Comparison of ENCODE assay signal across 9 mouse cellular contexts in the genomic region with DNA sequence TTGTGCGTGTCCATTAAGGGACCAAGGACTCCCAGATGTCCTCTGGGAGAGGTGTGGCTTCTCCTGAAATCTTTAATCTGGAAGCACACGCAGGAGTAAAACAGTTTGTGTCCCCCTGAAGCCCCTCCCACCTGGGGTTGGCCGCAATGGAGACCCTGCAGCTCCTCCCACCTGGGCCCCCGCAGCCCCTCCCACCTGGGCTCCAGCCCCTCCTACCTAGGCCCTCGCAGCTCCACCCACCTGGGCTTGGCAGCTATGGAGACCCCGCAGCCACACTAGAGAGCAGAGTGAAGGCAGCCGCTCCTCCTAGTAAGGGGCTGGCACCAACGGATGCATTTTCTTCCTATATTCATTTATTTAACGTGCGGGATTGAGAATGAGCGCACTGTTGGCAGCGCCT.
DNase-seq lines count a peak whose midpoint lies in the region; ATAC-seq and TF ChIP-seq lines count a peak whose summit lies in the region.
"Had no signal": no experiment of that assay in that cellular context is flagged by ENCODE, and none has a peak within 500 bp of the region (broad histone marks: within the 10 kb centered on the region; RNA-seq: fewer than 3 reads in every experiment).

No protein-coding gene starts in this region.

- H3K4me1 ChIP-seq in hindbrain, embryonic 10.5 days (replicated peaks), result peaks cover 19% of the 10 kb centered on the region
- no peaks in the 10 kb centered on the region for H3K4me1 ChIP-seq in hindbrain, postnatal 0 days (ENCODE audit: insufficient read depth, low read length)
- H3K4me1 ChIP-seq in forebrain, postnatal 0 days (ENCODE audit: insufficient read depth), result no peaks in the 10 kb centered on the region
- peaks cover 6% of the 10 kb centered on the region for H3K4me1 ChIP-seq in midbrain, embryonic 16.5 days (ENCODE audit: control insufficient read depth, insufficient read depth, low read length)

- DNase-seq in hindbrain, embryonic 10.5 days (ENCODE audit: low spot score), result peak; percentile 41
- no peak for DNase-seq in hindbrain, postnatal 0 days (ENCODE audit: low spot score)
- DNase-seq in R1 (ENCODE audit: low read depth, low spot score), result peak; percentile 86
- DNase-seq in forebrain, postnatal 0 days, result no peak
- DNase-seq in layer of hippocampus, adult 2 months (ENCODE audit: low spot score in 2 of 2), result no peak
- DNase-seq in Muller cell, postnatal 12 days (ENCODE audit: inconsistent ontology term), result no peak

- no peak for ATAC-seq in hindbrain, postnatal 0 days
- ATAC-seq in forebrain, postnatal 0 days, result no peak
- ATAC-seq in midbrain, embryonic 16.5 days, result no peak
- no peak for ATAC-seq in megakaryocyte, adult 5-6 weeks (ENCODE audit: poor library complexity, severe bottlenecking)

- H3K9ac ChIP-seq in hindbrain, postnatal 0 days (replicated peaks; ENCODE audit: low read length), result no peak overlapping the region
- H3K9ac ChIP-seq in forebrain, postnatal 0 days, result no peak overlapping the region
- no peak overlapping the region for H3K9ac ChIP-seq in midbrain, embryonic 16.5 days (ENCODE audit: low read depth, low read length)
- H3K9ac ChIP-seq: embryonic facial prominence, embryonic 15.5 days had no signal

- H3K9me3 ChIP-seq in hindbrain, embryonic 10.5 days, result no peaks in the 10 kb centered on the region
- H3K9me3 ChIP-seq in hindbrain, postnatal 0 days (ENCODE audit: low read length), result no peaks in the 10 kb centered on the region
- H3K9me3 ChIP-seq in forebrain, postnatal 0 days (ENCODE audit: low read length), result no peaks in the 10 kb centered on the region
- H3K9me3 ChIP-seq in midbrain, embryonic 16.5 days (replicated peaks; ENCODE audit: control insufficient read depth, low read length, poor library complexity, severe bottlenecking), result no peaks in the 10 kb centered on the region
- H3K9me3 ChIP-seq: embryonic facial prominence, embryonic 15.5 days had no signal

- peak overlapping the region; percentile 35; the same call in 1 of the 2 replicates for H3K27ac ChIP-seq in hindbrain, embryonic 10.5 days
- no peak overlapping the region for H3K27ac ChIP-seq in hindbrain, postnatal 0 days
- no peak overlapping the region for H3K27ac ChIP-seq in forebrain, postnatal 0 days (ENCODE audit: low read depth, low read length)
- H3K27ac ChIP-seq in midbrain, embryonic 16.5 days (ENCODE audit: low read length), result no peak overlapping the region
- H3K27ac ChIP-seq in layer of hippocampus, adult 2 months, result no peak overlapping the region
- H3K27ac ChIP-seq: embryonic facial prominence, embryonic 15.5 days had no signal

- WGBS in hindbrain, embryonic 10.5 days, result 10% methylated on average over 12 of the region's 12 CpGs
- 10% methylated on average over 12 of the region's 12 CpGs for WGBS in hindbrain, postnatal 0 days
- WGBS in forebrain, postnatal 0 days, result 12% methylated on average over 12 of the region's 12 CpGs
- WGBS in midbrain, embryonic 16.5 days, result 16% methylated on average over 12 of the region's 12 CpGs

- no peak for TF ChIP-seq CTCF in hindbrain, postnatal 0 days (IDR thresholded peaks at IDR 0.05; ENCODE audit: low read depth)
- TF ChIP-seq CTCF in forebrain, postnatal 0 days (IDR thresholded peaks at IDR 0.05; ENCODE audit: low read depth), result no peak
- TF ChIP-seq CTCF in layer of hippocampus, adult 2 months (conservative IDR thresholded peaks at IDR 0.05), result no peak

- H3K4me3 ChIP-seq in hindbrain, embryonic 10.5 days, result peak overlapping the region; percentile 28; the same call in 1 of the 2 replicates
- no peak overlapping the region for H3K4me3 ChIP-seq in hindbrain, postnatal 0 days (ENCODE audit: low read length)
- H3K4me3 ChIP-seq in forebrain, postnatal 0 days (ENCODE audit: low read depth, low read length), result no peak overlapping the region
- no peak overlapping the region for H3K4me3 ChIP-seq in midbrain, embryonic 16.5 days (ENCODE audit: low read depth, low read length)
- no peak overlapping the region for H3K4me3 ChIP-seq in layer of hippocampus, adult 2 months
- H3K4me3 ChIP-seq: embryonic facial prominence, embryonic 15.5 days had no signal

- no peaks in the 10 kb centered on the region for H3K36me3 ChIP-seq in hindbrain, embryonic 10.5 days
- H3K36me3 ChIP-seq in hindbrain, postnatal 0 days (ENCODE audit: insufficient read depth, low read length), result no peaks in the 10 kb centered on the region
- no peaks in the 10 kb centered on the region for H3K36me3 ChIP-seq in forebrain, postnatal 0 days (ENCODE audit: insufficient read depth)
- H3K36me3 ChIP-seq in midbrain, embryonic 16.5 days (ENCODE audit: control insufficient read depth, insufficient read depth, low read length), result no peaks in the 10 kb centered on the region
- H3K36me3 ChIP-seq: embryonic facial prominence, embryonic 15.5 days had no signal

- H3K4me2 ChIP-seq in hindbrain, postnatal 0 days (ENCODE audit: low read depth, low read length), result no peak overlapping the region
- H3K4me2 ChIP-seq in forebrain, postnatal 0 days (ENCODE audit: low read depth), result peak overlapping the region; percentile 0; the same call in 1 of the 2 replicates
- 0 out of 2 replicates have a peak overlapping the region, but pooled peaks have one; percentile 12 for H3K4me2 ChIP-seq in midbrain, embryonic 16.5 days (ENCODE audit: low read length)
- H3K4me2 ChIP-seq: embryonic facial prominence, embryonic 15.5 days had no signal

- H3K27me3 ChIP-seq in hindbrain, embryonic 10.5 days (ENCODE audit: insufficient read depth, poor library complexity, severe bottlenecking), result no peaks in the 10 kb centered on the region
- H3K27me3 ChIP-seq in hindbrain, postnatal 0 days (ENCODE audit: insufficient read depth, low read length), result no peaks in the 10 kb centered on the region
- no peaks in the 10 kb centered on the region for H3K27me3 ChIP-seq in forebrain, postnatal 0 days (ENCODE audit: insufficient read depth, low read length)
- H3K27me3 ChIP-seq in midbrain, embryonic 16.5 days (ENCODE audit: control insufficient read depth, insufficient read depth, low read depth, low read length), result peaks cover 3% of the 10 kb centered on the region; the same call in 1 of the 2 replicates
- H3K27me3 ChIP-seq: embryonic facial prominence, embryonic 15.5 days had no signal

Comparison
In these comparisons a context has a peak if more than half of its experiments do, and no peak if none do; other contexts are left out.
1. DNase-seq: peak in hindbrain, embryonic 10.5 days (single experiment) and R1 (single experiment); none in hindbrain, postnatal 0 days (single experiment), forebrain, postnatal 0 days (single experiment), layer of hippocampus, adult 2 months (0 of 2) and Muller cell, postnatal 12 days (single experiment).